Mouse (Mus musculus) hindbrain, embryonic 14.5 days (tissue): ENCODE measurements around the gene Cfap45. TPM values are rescaled to one million over a fixed set of nuclear protein-coding genes. Genes with fewer than 3 reads are reported as not detected.

Experiments
- ATAC-seq: fragments of 200-750 bp; cut with Nextera tagmentation; 2 replicates; pipeline ENCODE4 v1.8.0; 2017; ENCODE audit warnings: moderate number of reproducible peaks, mild to moderate bottlenecking, moderate TSS enrichment, moderate library complexity; ENCODE audit not compliant: low FRiP score
- DNase-seq: peaks from one replicate; pipeline ENCODE4 v3.0.0-alpha.2; 2015; ENCODE audit warnings: low spot score
- H3K27ac ChIP-seq: fragments of 300-500 bp; sonication (generic); 2 replicates; pipeline ENCODE4 v1.5.1; 2014; ENCODE audit warnings: mild to moderate bottlenecking, moderate library complexity
- H3K27me3 ChIP-seq: fragments of 300-500 bp; sonication (generic); 2 replicates; pipeline ENCODE4 v1.6.1; 2014; ENCODE audit warnings: mild to moderate bottlenecking, low read length, mixed read lengths; ENCODE audit not compliant: control insufficient read depth, insufficient read depth
- H3K36me3 ChIP-seq: fragments of 300-500 bp; sonication (generic); replicated peaks from 2 replicates; pipeline ENCODE4 v1.6.1; 2014; ENCODE audit not compliant: control insufficient read depth, insufficient read depth
- H3K4me1 ChIP-seq: fragments of 300-500 bp; sonication (generic); replicated peaks from 2 replicates; pipeline ENCODE4 v1.6.1; 2014; ENCODE audit warnings: antibody characterized with exemption, low read length, mixed read lengths; ENCODE audit not compliant: control insufficient read depth, insufficient read depth
- H3K4me2 ChIP-seq: fragments of 300-500 bp; sonication (generic); replicated peaks from 2 replicates; pipeline ENCODE4 v1.6.1; 2014; ENCODE audit warnings: mild to moderate bottlenecking, moderate library complexity
- H3K4me3 ChIP-seq: fragments of 300-500 bp; sonication (generic); replicated peaks from 2 replicates; pipeline ENCODE4 v1.5.1; 2014; ENCODE audit warnings: mild to moderate bottlenecking, low read length
- H3K9ac ChIP-seq: fragments of 300-500 bp; sonication (generic); 2 replicates; pipeline ENCODE4 v1.6.1; 2014
- H3K9me3 ChIP-seq: fragments of 300-500 bp; sonication (generic); 2 replicates; pipeline ENCODE4 v1.6.1; 2016; ENCODE audit warnings: low read length; ENCODE audit not compliant: control insufficient read depth
- WGBS: fragments of 180-500 bp; shearing (Covaris S2); extraction: QIAGEN DNeasy Blood & Tissue Kit; methylation state at CpG from one replicate; pipeline ENCODE4 v1.1.7; 2014; 5-methylcytosine and 5-hydroxymethylcytosine counted together
- polyA plus RNA-seq: library from polyadenylated mRNA; unstranded; fragments of >200 nt; fragmentation: Nextera tagmentation; extraction: Ambion mirVana; gene quantifications from 2 replicates; pipeline ENCODE4 v1.2.1, GENCODE M21; 2014

Cfap45 gene
- polyA plus RNA-seq, 1 experiment from 2014 or later: 5.5 TPM

DNA sequence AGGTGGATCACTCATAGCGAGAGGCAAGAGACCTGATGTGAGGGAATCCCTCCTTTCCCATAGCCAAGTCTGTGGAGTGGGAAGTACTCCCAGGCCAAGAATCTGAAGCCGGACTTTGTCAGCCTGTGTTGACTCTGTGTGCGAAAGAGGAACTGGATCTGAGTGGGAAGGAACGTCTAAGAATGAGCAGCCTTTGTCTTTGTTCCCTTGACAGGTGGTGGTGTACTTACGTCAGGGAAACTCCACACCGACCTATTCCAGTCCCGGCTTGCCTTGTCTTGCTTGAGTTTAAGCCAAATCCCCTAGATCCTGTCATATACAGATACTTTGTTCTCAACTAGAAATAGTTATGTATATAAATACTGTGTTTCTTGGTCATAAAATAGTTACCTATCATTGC lies 1.9 kb downstream of the Cfap45 start:
- peaks cover 16% of the 10 kb centered on the region for H3K4me1 ChIP-seq
- H3K4me2 ChIP-seq: no peak overlapping the region
- 70% methylated on average over 7 of the region's 7 CpGs for WGBS
- no peak overlapping the region for H3K4me3 ChIP-seq
- H3K27ac ChIP-seq: no peak overlapping the region
- H3K9ac ChIP-seq: no peak overlapping the region
- H3K9me3 ChIP-seq: peaks cover 6% of the 10 kb centered on the region; the same call in 1 of the 2 replicates
- H3K27me3 ChIP-seq: no peaks in the 10 kb centered on the region
- no peaks in the 10 kb centered on the region for H3K36me3 ChIP-seq
- DNase-seq: no peak
- no peak for ATAC-seq

GRCm38 (mm10) chr1:172523699-172524101 lies 3.1 kb downstream of the Cfap45 start:
- 68% methylated on average over 12 of the region's 12 CpGs for WGBS
- no peak for ATAC-seq

DNA sequence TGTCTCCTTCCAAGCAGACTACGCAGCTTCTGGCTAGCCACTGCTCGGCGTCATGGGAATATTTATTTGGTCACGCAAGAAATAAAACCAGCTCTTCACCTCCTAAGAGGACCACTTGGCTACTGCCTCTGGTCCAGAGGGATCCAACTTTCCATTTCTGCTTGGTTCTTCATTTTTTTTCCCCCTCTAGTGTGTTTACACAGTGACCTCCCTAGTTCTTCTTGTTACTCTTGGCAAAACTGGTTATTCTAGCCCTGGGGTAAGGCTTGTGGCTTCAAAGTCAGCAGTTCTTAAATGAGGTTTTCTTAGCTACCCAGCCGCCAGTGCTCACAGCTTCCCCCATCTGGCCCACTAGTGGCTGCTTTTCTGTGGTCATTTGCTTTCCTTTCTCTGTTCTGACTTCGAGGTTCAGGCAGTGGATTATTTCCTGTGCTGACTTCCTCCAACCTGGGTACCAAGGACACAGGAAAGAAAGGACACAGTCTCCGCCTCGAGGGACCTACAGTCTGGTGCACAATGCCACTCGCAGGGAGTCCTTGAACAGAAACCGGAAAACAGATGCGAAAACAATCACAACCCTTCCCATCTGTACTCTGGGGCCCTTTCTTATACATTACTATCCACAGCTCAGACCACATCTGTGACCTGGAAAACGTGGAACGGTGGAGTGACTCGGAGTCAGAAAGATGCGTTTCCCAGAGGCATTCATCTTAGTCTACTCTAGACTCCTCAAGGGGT lies 4.6 kb downstream of the Cfap45 start:
- no peak overlapping the region for H3K27ac ChIP-seq
- H3K4me1 ChIP-seq: peaks cover 16% of the 10 kb centered on the region
- no peaks in the 10 kb centered on the region for H3K36me3 ChIP-seq
- H3K4me3 ChIP-seq: no peak overlapping the region
- WGBS: 34% methylated on average over 15 of the region's 15 CpGs
- no peak overlapping the region for H3K9ac ChIP-seq
- peak overlapping the region; percentile 32; the same call in 1 of the 2 replicates for H3K4me2 ChIP-seq
- no peak for ATAC-seq
- DNase-seq: no peak
- no peaks in the 10 kb centered on the region for H3K9me3 ChIP-seq
- H3K27me3 ChIP-seq: no peaks in the 10 kb centered on the region; the same call in 1 of the 2 replicates

More at GRCm38 (mm10) chr1:172523699-172524101, 3.1 kb downstream of the Cfap45 start:
- Histone ChIP-seq H3K9ac (no peak overlapping the region), H3K27me3 (no peaks in the 10 kb centered on the region; the same call in 1 of the 2 replicates), H3K4me1 (peaks cover 16% of the 10 kb centered on the region), H3K9me3 (no peaks in the 10 kb centered on the region), H3K4me2 (no peak overlapping the region), H3K4me3 (no peak overlapping the region), H3K36me3 (no peaks in the 10 kb centered on the region), H3K27ac (no peak overlapping the region)
- no peak for DNase-seq

- ATAC-seq (no peak), DNase-seq (no peak)
- Histone ChIP-seq H3K36me3 (no peaks in the 10 kb centered on the region), H3K4me2 (no peak overlapping the region), H3K4me3 (no peak overlapping the region), H3K4me1 (peaks cover 16% of the 10 kb centered on the region; the same call in 1 of the 2 replicates), H3K27ac (no peak overlapping the region), H3K9ac (no peak overlapping the region), H3K9me3 (no peaks in the 10 kb centered on the region), H3K27me3 (no peaks in the 10 kb centered on the region; the same call in 1 of the 2 replicates)
- 77% methylated on average over 7 of the region's 7 CpGs for WGBS
Observed at GRCm38 (mm10) chr1:172525971-172526370, 5.4 kb downstream of the Cfap45 start.

GRCm38 (mm10) chr1:172526380-172527081 lies 5.9 kb downstream of the Cfap45 start:
- no peak for ATAC-seq

DNA sequence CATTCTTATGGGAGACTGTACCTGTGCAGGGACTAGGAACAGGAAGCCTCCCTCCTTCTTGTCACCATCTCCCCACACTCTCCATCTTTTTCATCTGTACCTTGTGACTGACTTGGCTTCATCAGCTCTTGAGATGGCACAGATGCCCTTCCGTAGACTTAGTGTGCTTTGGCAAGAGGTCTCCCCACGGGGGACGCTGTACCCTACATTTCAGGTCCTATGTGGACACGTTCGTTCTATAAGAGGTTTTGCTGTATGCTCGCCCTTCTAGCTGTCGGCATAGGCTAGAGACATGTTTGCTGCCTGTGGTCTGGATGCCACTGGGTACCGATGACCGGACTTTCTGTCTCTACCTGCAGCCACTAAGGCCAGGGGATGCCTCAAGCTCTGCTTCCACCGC lies 6.8 kb downstream of the Cfap45 start:
- H3K4me1 ChIP-seq: 0 out of 2 replicates have a peak, but pooled peaks cover 16% of the 10 kb centered on the region
- no peak overlapping the region for H3K4me3 ChIP-seq
- DNase-seq (no peak), ATAC-seq (no peak)
- 96% methylated on average over 10 of the region's 10 CpGs for WGBS
- no peaks in the 10 kb centered on the region for H3K9me3 ChIP-seq
- no peaks in the 10 kb centered on the region; the same call in 1 of the 2 replicates for H3K27me3 ChIP-seq
- no peaks in the 10 kb centered on the region for H3K36me3 ChIP-seq
- H3K9ac ChIP-seq: no peak overlapping the region
- no peak overlapping the region for H3K4me2 ChIP-seq
- H3K27ac ChIP-seq: no peak overlapping the region

More at GRCm38 (mm10) chr1:172526380-172527081, 5.9 kb downstream of the Cfap45 start:
- no peak overlapping the region for H3K9ac ChIP-seq
- H3K4me3 ChIP-seq: no peak overlapping the region
- 80% methylated on average over 23 of the region's 23 CpGs for WGBS
- H3K4me1 ChIP-seq: 0 out of 2 replicates have a peak, but pooled peaks cover 10% of the 10 kb centered on the region
- no peaks in the 10 kb centered on the region for H3K36me3 ChIP-seq
- no peaks in the 10 kb centered on the region for H3K9me3 ChIP-seq
- no peak overlapping the region for H3K4me2 ChIP-seq
- no peak for DNase-seq
- H3K27ac ChIP-seq: no peak overlapping the region
- no peaks in the 10 kb centered on the region; the same call in 1 of the 2 replicates for H3K27me3 ChIP-seq

DNA sequence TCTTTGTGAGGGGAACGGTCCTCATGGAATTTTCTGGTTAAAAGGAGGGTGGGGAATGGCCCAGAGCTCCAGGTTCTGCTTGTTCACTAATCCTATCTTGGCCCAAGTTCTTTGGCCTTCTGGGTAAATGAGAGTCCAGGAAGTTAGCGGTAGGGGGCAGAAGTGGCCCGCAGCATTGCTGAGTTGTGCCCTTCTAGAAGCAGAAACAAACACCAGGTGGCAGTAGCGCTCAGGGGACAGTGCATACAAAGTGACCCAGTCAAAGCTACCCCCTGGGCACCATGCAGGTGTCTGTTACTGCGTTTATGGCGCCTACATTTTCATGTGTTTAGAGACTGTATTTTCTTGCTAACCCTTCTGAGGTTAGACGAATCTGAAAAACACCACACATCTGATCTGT lies 8.1 kb downstream of the Cfap45 start:
- Histone ChIP-seq H3K36me3 (no peaks in the 10 kb centered on the region), H3K9ac (no peak overlapping the region), H3K27me3 (no peaks in the 10 kb centered on the region; the same call in 1 of the 2 replicates), H3K27ac (no peak overlapping the region), H3K4me3 (no peak overlapping the region), H3K9me3 (no peaks in the 10 kb centered on the region), H3K4me1 (0 out of 2 replicates have a peak, but pooled peaks cover 16% of the 10 kb centered on the region), H3K4me2 (no peak overlapping the region)
- ATAC-seq: peak; percentile 72; the same call in 1 of the 2 replicates
- peak; percentile 85 for DNase-seq
- WGBS: 7% methylated on average over 7 of the region's 7 CpGs

DNA sequence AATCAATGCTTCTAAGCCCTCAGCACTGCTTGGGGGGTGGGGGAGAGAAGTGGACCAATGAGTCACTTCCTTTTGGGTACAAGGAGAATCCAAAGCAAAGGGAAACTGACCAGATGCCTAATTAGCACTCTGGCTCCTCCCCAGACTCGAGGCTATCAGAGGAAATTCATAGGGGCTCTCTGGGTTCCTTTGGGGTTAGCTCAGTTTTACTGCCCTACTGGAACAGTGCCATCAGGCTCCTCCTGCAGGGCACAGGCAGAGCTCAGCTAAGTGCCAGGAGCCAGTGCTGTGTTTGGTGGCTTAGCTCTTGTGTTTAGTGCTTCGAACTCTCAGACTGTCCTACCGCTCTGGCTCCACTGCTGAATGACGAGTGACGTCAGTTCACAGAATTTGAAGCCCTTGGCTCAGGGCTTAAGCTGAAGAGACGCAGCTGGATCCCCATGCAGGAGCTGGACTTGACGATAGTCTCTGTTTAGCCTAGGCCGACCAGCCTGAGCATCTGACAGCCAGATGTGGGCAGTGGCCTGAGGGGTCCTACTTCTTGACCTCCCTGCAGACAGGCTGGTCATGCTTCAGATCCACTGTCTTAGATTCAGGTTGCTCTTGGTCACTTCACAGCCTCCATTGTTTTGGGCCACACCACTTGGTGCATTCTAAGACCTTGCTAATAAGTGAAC lies 10.1 kb downstream of the Cfap45 start:
- Histone ChIP-seq H3K27ac (no peak overlapping the region), H3K27me3 (no peaks in the 10 kb centered on the region; the same call in 1 of the 2 replicates), H3K36me3 (no peaks in the 10 kb centered on the region), H3K4me3 (no peak overlapping the region), H3K9me3 (no peaks in the 10 kb centered on the region), H3K4me2 (no peak overlapping the region), H3K9ac (no peak overlapping the region), H3K4me1 (0 out of 2 replicates have a peak, but pooled peaks cover 6% of the 10 kb centered on the region)
- 44% methylated on average over 8 of the region's 8 CpGs for WGBS
- ATAC-seq (no peak), DNase-seq (no peak)
